Mouse (Mus musculus) liver, postnatal 0 days (tissue): ENCODE results near the gene Hoxd1.

Experiments
- CTCF ChIP-seq: sonication (generic); IDR thresholded peaks from 2 replicates; pipeline ENCODE4 v1.5.1; 2016; ENCODE audit warnings: antibody characterized with exemption, low read depth
- EP300 ChIP-seq: IDR thresholded peaks from 2 replicates; pipeline ENCODE4 v1.6.1; 2016; ENCODE audit warnings: antibody characterized with exemption, low read depth, mild to moderate bottlenecking

- no peak for TF ChIP-seq CTCF
- no peak for TF ChIP-seq EP300
Measured at GRCm38 (mm10) chr2:74720384-74720783, 42.4 kb upstream of the Hoxd1 start.
